Mouse (Mus musculus) neural tube, embryonic 14.5 days (tissue): ENCODE measurements at regions not wholly inside any gene's neighbourhood (a gene's known extent, or its start where the extent isn't known, plus 50 kb on each side); places are given as distances from the start of the nearest gene placed in this dataset.

Experiments used
- ATAC-seq: fragments of 200-750 bp; cut with Nextera tagmentation; 2 replicates; pipeline ENCODE4 v1.8.0; 2017; ENCODE audit warnings: low read depth, mild to moderate bottlenecking, moderate TSS enrichment, moderate library complexity
- H3K27ac ChIP-seq: fragments of 300-500 bp; sonication (generic); 2 replicates; pipeline ENCODE4 v1.5.1; 2014; ENCODE audit warnings: low read depth, mild to moderate bottlenecking, control low read depth, low read length, moderate library complexity, mixed read lengths
- H3K27me3 ChIP-seq: fragments of 300-500 bp; sonication (generic); 2 replicates; pipeline ENCODE4 v1.6.1; 2014; ENCODE audit warnings: low read length; ENCODE audit not compliant: control insufficient read depth, insufficient read depth
- H3K36me3 ChIP-seq: fragments of 300-500 bp; sonication (generic); 2 replicates; pipeline ENCODE4 v1.6.1; 2014; ENCODE audit warnings: low read length, mixed read lengths; ENCODE audit not compliant: control insufficient read depth, insufficient read depth
- H3K4me1 ChIP-seq: fragments of 300-500 bp; sonication (generic); 2 replicates; pipeline ENCODE4 v1.6.1; 2014; ENCODE audit warnings: low read length; ENCODE audit not compliant: control insufficient read depth, insufficient read depth
- H3K4me2 ChIP-seq: fragments of 300-500 bp; sonication (generic); 2 replicates; pipeline ENCODE4 v1.6.1; 2014; ENCODE audit warnings: mild to moderate bottlenecking, low read depth, low read length, control low read depth
- H3K4me3 ChIP-seq: fragments of 300-500 bp; sonication (generic); 2 replicates; pipeline ENCODE4 v1.5.1; 2014; ENCODE audit warnings: low read depth, low read length, control low read depth, mixed read lengths
- H3K9ac ChIP-seq: fragments of 300-500 bp; sonication (generic); replicated peaks from 2 replicates; pipeline ENCODE4 v1.6.1; 2014; ENCODE audit warnings: low read depth, mild to moderate bottlenecking, control low read depth, low read length, mixed read lengths
- H3K9me3 ChIP-seq: fragments of 300-500 bp; sonication (generic); 2 replicates; pipeline ENCODE4 v1.6.1; 2016; ENCODE audit warnings: low read length; ENCODE audit not compliant: control insufficient read depth
- whole genome bisulfite sequencing: fragments of 180-500 bp; shearing (Covaris S2); extraction: QIAGEN DNeasy Blood & Tissue Kit; methylation state at CpG from one replicate; pipeline ENCODE4 v1.1.7; 2014; 5-methylcytosine and 5-hydroxymethylcytosine counted together

- Histone ChIP-seq H3K9ac (no peak overlapping the region), H3K27ac (no peak overlapping the region), H3K4me3 (no peak overlapping the region), H3K9me3 (no peaks in the 10 kb centered on the region), H3K4me2 (no peak overlapping the region), H3K27me3 (no peaks in the 10 kb centered on the region), H3K4me1 (no peaks in the 10 kb centered on the region), H3K36me3 (no peaks in the 10 kb centered on the region)
- no peak for ATAC-seq
- WGBS: 48% methylated on average over 1 of the region's 1 CpGs
These were observed 99.8 kb downstream of the Lrrn1 start for GRCm38 (mm10) chr6:107629376-107629775.

DNA sequence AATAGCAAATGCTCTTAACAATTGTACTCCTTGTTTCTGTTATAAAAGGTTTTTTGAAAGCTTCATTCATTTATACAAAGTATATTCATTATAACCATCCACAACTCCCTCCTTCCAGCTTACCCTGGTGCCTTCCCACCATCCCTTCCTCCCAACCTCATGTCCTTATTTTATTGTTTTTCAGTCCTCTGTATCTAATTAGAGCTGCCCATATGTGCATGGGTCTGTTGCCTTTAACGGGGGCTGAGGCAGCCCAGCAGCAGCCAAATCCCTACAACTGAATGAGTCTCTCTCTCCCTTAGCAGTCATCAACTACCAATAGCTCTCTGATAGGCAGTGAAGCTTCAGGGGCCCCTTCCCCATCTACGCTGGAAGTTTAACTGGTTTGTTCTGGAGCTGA is 116.2 kb downstream of the Lrrn1 start:
- Histone ChIP-seq H3K9ac (no peak overlapping the region), H3K4me3 (no peak overlapping the region), H3K4me2 (no peak overlapping the region), H3K27me3 (no peaks in the 10 kb centered on the region), H3K4me1 (no peaks in the 10 kb centered on the region), H3K9me3 (no peaks in the 10 kb centered on the region), H3K36me3 (no peaks in the 10 kb centered on the region), H3K27ac (no peak overlapping the region)
- ATAC-seq: no peak
- WGBS: 69% methylated on average over 2 of the region's 2 CpGs

DNA sequence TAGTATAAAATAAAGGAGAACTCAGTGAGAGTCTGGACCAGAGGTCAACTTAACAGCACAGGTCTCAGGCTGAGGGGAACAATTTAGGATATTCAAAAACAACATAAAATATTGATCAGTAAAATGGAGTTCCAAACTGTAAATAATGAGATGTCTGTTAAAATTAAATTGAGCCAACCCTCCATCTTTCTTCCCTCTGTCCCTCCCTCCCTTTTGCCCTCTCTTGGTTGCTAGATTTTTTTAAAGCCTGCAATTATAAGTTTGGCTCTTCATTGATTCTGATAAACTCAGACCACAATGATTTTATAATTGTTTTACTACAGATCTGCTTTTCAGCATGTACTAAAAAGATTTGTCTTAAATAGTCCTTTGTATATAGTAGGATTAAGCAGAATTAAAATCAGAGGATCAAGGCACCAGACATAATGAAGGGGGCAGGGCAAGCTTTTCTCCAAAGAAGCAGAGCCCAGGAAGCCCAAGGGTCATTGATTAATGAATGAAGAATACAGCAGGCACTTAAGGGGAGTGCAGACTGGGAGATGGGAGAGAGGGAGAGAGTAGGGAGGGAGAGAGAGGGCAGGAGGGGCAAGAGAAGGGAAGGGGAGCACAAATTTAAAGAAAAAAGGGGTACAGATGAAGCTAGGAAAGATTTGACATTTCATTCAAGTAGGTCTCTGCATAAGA is 124.4 kb downstream of the Lrrn1 start:
- Histone ChIP-seq H3K4me2 (no peak overlapping the region), H3K4me3 (no peak overlapping the region), H3K27me3 (no peaks in the 10 kb centered on the region), H3K9ac (no peak overlapping the region), H3K27ac (no peak overlapping the region), H3K9me3 (no peaks in the 10 kb centered on the region), H3K4me1 (no peaks in the 10 kb centered on the region), H3K36me3 (no peaks in the 10 kb centered on the region)
- no peak for ATAC-seq

DNA sequence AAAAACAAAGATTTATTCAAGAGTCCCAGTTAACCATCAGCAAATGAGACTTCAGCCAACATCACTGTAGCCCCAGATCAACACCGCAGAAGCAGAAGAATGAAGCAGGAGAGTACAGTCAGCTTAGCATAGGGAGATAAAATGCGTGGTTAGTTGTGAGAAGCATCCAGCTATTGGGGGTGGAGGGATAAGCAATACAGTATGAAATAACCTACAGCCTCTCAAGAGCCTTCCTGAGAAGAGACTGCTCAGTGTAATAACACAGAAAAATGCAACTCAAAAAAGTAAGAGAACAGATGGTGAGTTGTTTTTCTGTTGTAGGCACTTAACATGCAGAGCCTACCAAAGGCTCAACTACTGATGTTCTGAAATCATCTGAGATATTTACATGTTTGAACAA is 128.2 kb downstream of the Lrrn1 start:
- no peak for ATAC-seq
- Histone ChIP-seq H3K9me3 (no peaks in the 10 kb centered on the region), H3K4me1 (no peaks in the 10 kb centered on the region), H3K36me3 (no peaks in the 10 kb centered on the region), H3K27me3 (no peaks in the 10 kb centered on the region), H3K4me3 (no peak overlapping the region), H3K4me2 (no peak overlapping the region), H3K27ac (no peak overlapping the region), H3K9ac (no peak overlapping the region)
- WGBS: 90% methylated on average over 2 of the region's 2 CpGs

DNA sequence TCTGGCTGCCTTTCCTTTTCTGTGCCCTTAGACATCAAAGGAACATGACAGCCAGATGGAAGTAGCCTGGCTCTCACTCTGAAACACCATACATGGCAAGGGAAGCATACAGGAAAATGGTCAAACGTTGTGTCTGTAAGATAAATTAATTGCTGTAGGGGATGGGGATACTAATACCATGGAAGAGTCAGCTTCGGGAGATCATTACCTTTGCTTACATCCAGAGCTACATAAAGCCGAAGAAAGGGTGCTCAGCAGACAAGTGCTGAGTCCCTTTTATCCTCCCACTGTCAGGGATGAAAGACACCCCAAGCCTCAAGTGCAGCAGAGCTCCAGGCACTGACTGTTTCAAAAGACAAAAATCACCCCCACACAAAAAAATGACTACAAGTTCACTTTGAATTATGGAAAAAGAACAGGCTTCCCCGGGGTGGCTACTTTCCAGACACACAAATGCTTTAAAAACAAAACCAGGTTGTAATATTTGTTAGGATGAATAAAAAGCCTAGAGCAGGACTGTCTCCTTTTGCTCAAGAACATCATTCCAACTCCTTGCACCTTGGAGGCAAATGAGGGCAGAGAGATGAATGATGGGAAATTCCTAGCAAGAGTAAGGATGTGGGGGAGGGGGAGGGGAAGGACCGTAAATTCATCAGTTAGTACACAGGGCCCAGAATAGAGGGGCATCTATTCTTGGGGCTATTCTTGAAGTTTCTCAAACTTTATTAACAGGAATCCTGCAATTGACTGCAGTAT is 131.6 kb downstream of the Lrrn1 start:
- Histone ChIP-seq H3K27ac (no peak overlapping the region), H3K4me3 (no peak overlapping the region), H3K9ac (no peak overlapping the region), H3K27me3 (no peaks in the 10 kb centered on the region), H3K36me3 (no peaks in the 10 kb centered on the region), H3K4me2 (no peak overlapping the region), H3K4me1 (no peaks in the 10 kb centered on the region), H3K9me3 (no peaks in the 10 kb centered on the region)
- WGBS: 80% methylated on average over 5 of the region's 5 CpGs
- ATAC-seq: no peak

- no peak for ATAC-seq
- no peaks in the 10 kb centered on the region for H3K27me3 ChIP-seq
- 91% methylated on average over 4 of the region's 4 CpGs for WGBS
- no peaks in the 10 kb centered on the region for H3K36me3 ChIP-seq
- H3K9ac ChIP-seq: no peak overlapping the region
- no peaks in the 10 kb centered on the region for H3K4me1 ChIP-seq
- no peak overlapping the region for H3K4me2 ChIP-seq
- H3K27ac ChIP-seq: no peak overlapping the region
- no peaks in the 10 kb centered on the region for H3K9me3 ChIP-seq
- no peak overlapping the region for H3K4me3 ChIP-seq
These were observed 169.7 kb downstream of the Lrrn1 start for GRCm38 (mm10) chr6:107699298-107699697.

DNA sequence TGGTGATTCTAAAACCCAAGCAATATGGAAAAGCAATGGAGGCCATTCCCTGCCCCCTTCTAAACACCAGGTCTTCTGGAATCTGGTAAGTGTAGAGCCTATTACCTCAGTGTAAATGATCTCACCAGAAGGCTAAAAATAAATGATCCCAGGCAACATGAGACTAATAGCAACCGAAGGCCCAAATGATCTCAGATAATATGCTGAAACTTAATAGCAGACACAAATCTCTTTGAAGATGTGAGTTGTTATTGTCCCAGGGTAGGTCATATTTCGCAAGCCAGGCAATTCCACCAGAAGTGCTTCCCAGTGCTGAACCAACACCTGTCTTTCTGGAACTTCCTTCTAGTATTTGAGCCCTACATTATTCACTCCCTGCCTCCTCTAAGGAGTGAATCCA is 178.6 kb downstream of the Lrrn1 start:
- no peak for ATAC-seq
- no peaks in the 10 kb centered on the region for H3K4me1 ChIP-seq
- no peaks in the 10 kb centered on the region for H3K36me3 ChIP-seq
- H3K27me3 ChIP-seq: no peaks in the 10 kb centered on the region
- no peak overlapping the region for H3K4me2 ChIP-seq
- no peak overlapping the region for H3K4me3 ChIP-seq
- 74% methylated on average over 2 of the region's 2 CpGs for WGBS
- H3K27ac ChIP-seq: no peak overlapping the region
- no peak overlapping the region for H3K9ac ChIP-seq
- no peaks in the 10 kb centered on the region for H3K9me3 ChIP-seq

- Histone ChIP-seq H3K27me3 (no peaks in the 10 kb centered on the region), H3K36me3 (no peaks in the 10 kb centered on the region), H3K27ac (no peak overlapping the region), H3K4me2 (no peak overlapping the region), H3K4me1 (no peaks in the 10 kb centered on the region), H3K4me3 (no peak overlapping the region), H3K9me3 (no peaks in the 10 kb centered on the region), H3K9ac (no peak overlapping the region)
- ATAC-seq: no peak
- WGBS: 77% methylated on average over 1 of the region's 1 CpGs
These were observed 179.0 kb downstream of the Lrrn1 start for GRCm38 (mm10) chr6:107708608-107709007.

- no peaks in the 10 kb centered on the region for H3K4me1 ChIP-seq
- no peaks in the 10 kb centered on the region for H3K36me3 ChIP-seq
- H3K27ac ChIP-seq: no peak overlapping the region
- WGBS: 68% methylated on average over 5 of the region's 5 CpGs
- no peak overlapping the region for H3K9ac ChIP-seq
- H3K9me3 ChIP-seq: no peaks in the 10 kb centered on the region
- H3K4me3 ChIP-seq: no peak overlapping the region
- no peaks in the 10 kb centered on the region for H3K27me3 ChIP-seq
- H3K4me2 ChIP-seq: no peak overlapping the region
- no peak for ATAC-seq
These were observed 180.8 kb downstream of the Lrrn1 start for GRCm38 (mm10) chr6:107710360-107710759.
